Mouse (Mus musculus) heart, adult 2 months (tissue): ENCODE measurements at regions not wholly inside any gene's neighbourhood (a gene's known extent, or its start where the extent isn't known, plus 50 kb on each side); places are given as distances from the start of the nearest gene placed in this dataset.

ENCODE experiments used
- CTCF ChIP-seq: fragments of 200-600 bp; IDR thresholded peaks from 2 replicates; pipeline ENCODE4 v1.8.1; 2022; ENCODE audit warnings: antibody characterized with exemption, mild to moderate bottlenecking, moderate library complexity
- POLR2A ChIP-seq: fragments of 200-500 bp; IDR thresholded peaks from 2 replicates; pipeline ENCODE4 v1.6.1; 2011; ENCODE audit warnings: mild to moderate bottlenecking, low read depth, low read length, control low read depth; ENCODE audit not compliant: insufficient read depth

DNA sequence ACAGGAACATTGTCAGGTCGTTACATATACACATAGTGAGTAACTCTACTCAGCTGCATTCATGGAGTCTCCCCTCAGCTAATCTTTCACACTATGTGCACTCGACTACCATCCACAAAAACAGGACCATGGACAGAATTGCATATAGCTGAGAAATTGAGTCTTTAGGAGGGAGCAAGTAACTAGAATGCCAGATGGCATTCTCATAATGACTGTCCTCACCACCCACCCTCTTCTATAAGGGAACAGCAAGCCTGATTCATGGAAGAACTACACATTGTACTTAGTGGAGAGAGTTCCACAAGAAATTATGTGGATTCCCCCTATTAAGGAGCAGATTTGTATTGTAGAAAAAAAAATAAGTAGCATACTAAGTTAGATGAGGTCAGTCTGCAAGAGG is 1813.4 kb upstream of the Adam24 start:
- TF ChIP-seq CTCF (no peak), POLR2A (no peak)
